Mouse (Mus musculus): Measurements from ENCODE around the gene Fto.

Fto gene

DNA sequence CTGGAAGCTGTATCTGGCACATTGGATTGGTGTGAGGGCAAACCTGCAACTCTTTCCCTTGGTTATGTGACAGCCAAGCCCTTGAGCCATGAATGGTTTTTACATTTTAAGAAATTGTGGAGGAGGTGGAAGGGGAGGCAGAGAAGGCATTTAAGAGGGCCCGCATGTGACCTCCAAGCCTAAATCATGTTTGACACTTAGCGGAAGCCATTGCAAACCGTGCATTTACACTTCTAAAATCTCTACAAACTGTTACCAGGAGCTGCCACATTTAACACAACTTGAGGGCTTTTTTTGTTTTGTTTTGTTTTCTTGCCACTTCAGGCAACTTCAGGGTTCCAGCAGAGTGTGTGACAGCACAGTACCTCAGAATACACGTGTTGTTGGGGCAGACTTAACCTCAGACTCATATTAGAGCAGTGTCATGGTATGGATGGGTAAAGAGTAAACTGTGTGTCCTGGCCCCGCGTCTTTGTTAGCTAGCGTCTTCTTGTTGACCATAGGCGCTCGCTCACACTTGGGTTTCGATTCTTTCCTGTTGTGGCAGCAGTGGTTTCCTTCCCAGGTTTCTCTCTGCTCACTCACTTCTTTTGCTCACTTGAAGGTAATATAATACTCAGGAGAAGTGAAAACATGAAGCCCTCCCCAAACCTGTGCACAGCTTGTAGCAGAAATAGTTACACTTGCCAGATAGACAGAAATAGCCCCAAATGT lies 47.5 kb downstream of the Fto start:
- DNase-seq = no peak

DNA sequence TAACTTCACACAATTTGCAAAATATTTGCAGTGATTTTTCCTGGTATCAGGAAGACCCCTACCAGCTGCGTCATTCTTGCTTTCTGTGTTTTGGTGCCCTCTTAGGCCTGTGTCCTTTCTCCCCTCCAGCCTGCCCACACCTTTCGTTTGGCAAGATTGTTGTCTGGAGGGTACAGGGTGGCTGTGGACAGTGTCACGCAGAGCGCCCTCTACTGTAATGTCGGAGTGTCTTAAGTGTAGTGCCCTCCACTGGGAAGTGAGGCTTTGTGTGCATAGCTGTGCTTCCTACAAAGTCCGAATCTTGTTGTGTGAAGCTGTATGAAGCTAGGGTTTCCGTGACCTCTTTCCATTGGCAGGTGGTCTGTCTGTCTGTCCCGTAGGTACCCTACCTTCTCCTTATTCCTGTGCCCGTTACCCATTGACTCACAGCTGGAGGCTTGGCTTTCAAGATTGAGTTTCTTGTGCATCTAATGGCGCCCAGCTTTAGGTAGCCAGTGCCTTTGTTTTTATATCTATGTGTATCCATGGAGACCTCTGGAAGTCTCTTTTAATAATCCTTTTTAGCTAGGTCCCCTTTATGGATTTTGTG lies 50.0 kb downstream of the Fto start:
- no peak for DNase-seq

DNA sequence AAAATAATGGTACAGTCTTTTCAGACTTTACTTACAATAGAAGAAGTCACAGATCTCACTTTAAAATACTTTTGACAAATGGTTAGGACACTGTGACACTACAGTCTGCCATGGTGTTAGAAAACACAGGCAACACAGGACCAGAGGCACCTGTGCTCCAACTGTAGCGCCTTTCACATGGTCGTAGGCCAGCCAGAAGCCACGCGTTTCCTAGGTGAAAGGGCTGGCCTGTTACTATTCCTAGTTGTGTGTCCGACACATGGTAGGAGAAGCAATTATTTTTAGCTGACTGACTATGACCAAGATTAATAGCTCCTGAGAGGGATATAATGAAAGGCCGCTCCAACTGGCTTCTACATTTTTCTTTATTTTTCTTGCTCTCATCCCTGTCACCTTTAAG lies 50.9 kb downstream of the Fto start:
- DNase-seq = no peak

DNA sequence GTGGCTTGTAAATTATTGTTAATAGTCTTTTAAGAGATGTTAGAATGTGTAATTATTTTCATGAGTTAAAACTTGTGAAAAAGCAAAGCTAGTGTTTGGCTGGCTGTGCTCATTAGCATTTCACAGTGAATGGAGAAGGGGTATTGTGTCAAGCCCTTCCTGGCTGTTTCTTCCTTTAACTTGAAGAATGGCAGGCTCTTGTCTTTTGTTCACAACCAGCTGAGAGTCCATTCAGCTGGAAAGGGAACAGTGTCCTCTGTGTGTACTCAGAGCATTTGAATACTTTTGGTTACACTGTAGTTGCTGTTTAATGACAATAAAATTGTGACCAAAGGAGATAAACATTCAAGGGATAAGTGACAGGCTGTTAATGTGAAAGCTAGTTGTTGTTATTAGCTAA lies 52.5 kb downstream of the Fto start:
- no peak for DNase-seq

DNA sequence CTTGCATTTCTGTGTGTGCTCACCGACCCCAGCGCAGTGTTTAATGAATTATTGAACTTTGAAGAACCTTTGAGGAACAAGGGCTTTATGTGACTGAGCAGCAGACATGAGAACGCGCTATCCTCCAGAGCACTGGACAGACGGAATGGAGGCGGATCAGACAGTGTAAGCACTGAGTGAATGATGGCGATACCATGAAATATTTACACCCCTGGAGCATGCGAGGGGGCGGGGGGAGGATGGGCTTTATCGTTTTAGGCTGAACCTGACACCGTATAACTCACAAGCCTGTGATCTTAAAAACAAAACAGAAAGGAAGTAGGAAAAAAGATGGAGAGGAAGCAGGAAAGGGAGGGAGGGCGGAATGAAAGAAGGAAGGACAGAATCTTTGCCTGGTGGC lies 57.6 kb downstream of the Fto start:
- DNase-seq = no peak

DNA sequence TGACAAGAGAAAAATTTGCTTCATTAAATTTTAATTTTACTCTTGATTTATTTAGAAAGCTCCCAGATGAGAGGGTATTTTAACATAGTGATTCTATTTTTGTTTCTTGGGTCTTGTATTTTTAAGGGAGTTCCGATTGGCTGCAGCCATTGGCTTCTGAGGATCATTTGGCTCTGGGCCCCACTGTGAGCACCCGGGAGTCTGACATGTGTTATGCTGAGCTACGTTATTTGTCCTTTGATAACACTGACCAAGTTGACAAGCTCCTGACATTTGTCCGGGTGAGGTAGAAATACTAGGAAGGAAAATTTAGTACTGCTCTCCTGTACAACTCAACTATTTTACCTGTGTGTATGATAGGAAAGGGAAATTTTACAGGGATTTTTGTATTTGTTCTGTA lies 58.7 kb downstream of the Fto start:
- DNase-seq = no peak

DNA sequence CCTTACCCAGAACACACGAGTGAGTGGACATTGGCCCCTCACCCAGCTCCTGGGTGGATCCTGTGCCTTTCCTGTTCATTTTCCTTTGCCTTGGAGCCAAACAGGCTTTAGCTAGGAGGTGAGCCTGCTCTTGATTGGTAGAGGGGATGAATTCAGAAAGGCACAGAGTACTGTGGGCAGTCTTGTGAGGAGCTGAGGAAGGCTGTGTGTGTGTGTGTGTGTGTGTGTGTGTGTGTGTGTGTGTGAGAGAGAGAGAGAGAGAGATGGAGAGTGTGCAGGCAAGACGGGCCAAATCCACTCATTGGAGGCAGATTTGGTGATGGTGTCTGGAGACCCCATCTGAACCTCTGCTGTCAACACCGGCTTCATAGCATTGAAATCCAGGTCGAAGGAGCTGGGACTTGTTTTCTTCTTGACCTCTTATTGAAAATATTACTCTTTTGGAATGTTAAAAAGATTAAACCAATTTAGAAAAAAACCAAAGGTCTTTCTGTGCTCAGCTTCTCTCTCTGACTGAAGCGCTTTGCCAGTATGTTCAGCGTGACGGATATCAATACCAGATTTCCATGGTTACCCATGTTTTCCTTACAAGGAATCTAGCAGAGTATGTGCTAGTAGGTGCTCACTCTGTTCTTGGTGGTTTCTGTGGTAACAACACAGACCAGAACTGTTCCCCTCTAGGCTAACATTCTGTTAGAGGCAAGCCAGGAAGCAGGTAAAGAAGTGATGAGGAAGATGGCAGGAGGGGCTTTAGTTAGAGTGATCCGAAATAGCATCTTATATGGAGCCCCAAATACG lies 59.7 kb downstream of the Fto start:
- DNase-seq = no peak

DNA sequence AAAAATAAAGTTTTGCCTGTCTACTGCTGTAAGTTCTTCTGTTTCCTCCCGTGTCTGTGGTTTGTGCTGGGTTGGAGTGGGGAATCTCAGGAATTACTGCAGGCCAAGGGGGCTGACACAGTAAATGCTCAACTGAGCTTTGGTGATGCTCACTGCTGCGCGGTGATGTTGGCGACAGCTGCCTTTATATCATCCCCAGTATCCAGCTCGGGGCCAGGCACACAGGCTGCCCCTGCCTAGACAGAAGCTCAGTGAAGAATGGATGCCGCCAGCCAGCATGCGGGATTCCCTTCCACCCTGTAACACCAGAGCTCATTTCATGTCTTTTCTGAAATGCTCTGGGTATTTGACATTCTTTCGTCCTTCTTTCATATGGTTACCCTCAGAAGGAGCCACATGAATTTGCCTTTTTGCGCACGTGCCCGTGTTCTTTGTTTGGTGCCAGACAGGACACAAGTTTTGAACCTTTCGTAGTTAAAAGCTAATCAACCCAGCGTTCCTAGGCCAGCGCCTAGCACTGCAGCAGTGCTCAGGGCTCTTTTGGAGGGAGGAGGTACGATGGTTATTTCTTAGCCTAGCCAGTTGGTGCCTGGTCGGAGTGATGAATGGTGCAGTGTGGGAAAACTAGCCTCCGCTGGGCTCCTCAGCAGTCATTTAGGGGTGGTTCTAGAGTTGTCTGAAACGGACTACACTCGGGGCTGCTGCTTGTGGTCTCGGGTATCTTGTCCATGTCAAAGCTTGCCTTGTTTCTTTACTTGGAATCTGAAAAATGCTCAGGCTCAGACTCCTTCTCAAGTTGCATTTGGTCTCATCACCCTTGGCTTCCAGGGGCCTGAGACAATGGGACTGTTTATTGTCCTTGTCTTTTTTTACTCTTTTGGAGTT lies 62.0 kb downstream of the Fto start:
- DNase-seq = no peak

DNA sequence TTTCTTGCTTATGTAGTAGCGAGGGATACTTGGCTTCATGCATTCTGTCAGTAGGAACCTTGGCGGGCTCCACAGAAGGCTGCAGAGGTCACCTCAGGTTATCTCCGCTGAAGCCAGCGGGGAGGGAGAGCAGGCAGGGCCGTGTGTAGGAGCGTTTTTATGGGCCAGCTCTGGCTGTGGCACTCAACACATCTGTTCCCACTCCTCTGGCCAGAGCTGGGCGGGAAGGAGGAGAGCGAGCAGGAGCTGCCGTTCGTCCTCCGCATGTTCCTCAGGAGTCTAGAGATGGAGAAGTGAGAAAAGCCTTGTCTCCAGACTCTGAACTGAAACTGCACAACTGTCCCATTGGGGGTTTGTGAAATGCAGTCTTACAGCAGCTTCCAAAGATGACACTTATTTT lies 63.5 kb downstream of the Fto start:
- no peak for DNase-seq

DNA sequence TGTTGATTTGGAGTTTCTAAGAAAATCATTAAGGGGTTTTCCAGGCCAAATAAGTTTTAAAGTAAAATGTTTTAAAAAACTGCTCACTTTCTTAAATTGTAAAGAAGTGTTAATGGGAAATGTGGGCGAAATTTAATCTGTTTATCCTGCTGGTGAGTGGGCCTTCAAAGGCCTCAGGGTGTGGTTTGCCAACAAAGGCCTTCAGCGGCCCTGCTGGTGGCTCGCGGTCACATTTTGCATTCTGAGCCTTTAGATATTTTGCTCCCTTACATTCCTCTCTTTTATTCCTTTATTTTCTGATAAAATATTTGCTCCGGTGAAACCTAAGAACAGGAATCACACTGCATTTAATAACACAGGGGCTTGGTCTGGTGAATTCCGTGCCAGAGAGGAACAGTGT lies 64.0 kb downstream of the Fto start:
- no peak for DNase-seq

DNA sequence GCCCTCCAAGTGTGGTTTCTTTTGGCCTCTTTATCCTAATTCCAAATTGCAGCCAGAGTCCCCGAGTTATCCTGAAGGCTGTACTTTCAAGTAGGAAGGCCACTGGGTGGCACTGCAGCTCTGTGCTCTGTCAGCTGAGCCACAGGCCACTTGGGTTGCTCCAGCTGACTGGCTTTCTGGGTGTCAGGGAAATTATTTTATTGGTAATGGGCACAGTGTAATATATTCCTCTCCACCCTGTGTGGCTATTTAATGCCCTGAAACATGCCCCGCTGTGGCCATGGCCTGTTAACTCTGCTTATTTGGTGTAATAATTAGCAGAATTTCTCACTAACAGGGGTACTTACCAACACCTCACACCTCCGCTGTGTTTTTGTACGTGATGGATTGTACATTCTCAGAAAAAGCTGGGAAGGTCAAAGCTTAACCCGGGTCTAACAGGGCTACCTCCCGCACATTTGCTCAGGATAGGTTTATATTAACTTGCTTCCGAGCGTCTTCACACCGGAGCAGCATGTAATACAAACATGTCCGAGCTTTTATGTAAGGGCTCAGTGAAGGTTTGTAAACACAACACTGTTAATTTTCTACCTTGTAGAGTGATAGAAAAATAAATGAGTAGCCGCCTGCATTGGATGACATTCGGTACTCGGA lies 65.6 kb downstream of the Fto start:
- peak; percentile 90 for DNase-seq

DNA sequence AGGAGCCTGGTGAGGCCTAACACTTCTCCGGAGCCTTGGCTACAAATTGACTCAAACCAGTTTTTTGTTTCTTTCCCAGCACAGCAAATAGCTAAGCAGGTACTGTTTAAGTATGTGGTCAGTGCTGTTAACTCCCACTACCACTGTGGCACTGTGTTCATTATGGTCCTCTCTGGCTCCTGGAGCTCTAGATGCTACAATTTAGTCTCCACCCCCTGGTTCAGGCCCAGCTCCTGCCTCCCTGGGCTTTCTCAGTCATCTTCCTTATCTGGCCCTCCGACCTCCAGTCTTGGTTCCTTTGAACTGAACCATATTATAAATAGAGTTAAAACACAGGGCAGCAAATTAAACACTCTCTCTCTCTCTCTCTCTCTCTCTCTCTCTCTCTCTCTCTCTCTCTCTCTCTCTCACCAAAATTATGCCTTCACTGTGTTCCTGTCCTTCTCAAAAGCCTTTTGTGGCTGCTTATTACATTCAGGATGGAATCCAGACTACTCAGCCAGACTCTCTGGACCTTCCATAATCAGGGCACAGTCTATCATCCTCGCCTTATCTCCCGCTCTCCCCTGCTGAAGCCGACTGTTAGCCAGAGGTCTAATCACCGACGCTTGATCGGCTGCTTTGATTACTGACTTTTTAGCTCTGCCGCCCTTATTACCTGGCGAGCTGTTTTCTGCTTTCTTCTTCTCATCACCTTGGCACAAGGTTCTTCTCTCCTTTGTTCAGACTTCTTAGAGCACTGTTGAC lies 67.6 kb downstream of the Fto start:
- DNase-seq = no peak

DNA sequence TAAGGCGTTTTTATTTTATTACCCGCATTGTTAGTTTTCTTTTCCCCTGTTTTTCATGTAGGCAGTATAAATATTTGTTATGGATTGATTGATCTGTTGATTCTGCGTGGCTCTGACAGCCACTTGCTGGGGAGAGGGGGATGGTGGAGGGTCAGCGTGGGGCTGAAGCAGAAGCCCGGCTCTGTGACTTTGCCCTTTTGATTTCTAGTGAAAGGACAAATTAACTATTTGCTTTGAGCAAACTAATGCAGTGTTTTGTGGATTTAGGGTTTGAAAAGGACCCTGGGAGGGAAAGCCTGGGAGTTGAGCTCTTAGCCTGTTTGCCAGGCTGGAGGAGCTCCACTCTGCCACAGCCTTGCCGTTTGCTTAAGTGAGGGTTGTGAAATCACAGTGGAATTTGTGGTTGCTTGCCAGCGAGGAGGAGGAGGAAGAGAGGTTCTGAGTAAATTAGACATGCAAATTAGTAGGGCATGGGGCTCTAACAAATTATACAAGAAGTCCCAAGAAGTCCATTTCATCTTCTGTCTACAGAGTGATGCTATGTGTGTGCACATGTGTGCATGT lies 68.3 kb downstream of the Fto start:
- DNase-seq = peak; percentile 78

DNA sequence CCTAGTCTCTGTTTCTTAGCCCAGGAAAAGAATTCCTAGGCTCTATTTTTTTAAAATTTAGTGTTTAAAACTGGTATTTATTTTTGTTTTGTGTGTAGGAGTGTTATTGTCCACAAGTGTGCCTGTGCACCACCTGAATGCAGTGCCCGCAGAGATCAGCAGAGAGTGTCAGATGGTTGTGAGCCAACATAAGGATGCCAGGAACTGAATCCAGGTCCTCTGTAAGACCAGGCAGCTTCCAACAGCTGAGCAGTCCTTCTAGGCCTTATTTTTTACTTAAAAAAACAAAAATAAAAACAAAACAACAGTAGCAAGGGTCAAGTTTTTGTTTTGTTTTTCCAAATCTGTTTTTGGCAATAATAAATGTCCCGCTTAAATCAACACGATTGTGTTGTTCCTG lies 69.9 kb downstream of the Fto start:
- DNase-seq = no peak

DNA sequence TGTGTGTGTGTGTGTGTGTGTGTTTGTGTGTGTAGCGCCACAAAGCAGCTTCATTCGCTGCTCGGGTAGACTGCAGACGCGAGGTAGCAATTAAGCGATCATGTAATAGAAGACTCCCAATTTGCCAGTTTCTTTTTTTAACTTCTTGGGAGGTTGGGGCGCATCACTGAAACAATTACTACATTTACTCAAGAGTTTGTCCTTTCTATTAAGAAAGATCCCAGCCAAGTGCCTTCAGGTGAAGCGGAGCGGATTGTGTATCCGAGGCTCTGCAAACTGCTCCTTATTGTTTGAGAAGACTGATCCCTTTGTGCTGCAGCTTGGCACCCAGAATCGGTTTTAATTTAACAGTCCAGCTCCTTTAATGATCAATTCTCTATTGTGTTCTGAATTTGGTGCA lies 70.5 kb downstream of the Fto start:
- DNase-seq = no peak

DNA sequence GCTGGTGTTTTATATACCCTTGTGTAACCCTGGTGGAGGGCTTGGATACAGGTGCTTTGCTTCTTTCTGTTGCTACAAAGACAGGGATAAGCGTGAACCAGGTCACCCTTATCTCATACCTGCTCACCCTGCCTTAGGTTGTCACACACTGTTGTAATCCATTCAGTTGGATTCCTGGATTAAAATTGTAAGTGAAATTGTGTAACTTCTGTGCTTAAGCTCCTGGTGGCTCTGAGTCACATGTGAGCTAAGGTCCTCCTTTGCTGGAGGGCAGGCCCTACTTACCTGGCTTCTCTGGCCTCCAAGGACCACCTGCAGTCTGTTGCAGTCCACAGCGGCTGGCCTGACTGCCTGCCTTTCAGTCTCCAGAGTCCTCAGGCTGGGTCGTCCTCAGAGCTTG lies 71.1 kb downstream of the Fto start:
- DNase-seq = no peak

DNA sequence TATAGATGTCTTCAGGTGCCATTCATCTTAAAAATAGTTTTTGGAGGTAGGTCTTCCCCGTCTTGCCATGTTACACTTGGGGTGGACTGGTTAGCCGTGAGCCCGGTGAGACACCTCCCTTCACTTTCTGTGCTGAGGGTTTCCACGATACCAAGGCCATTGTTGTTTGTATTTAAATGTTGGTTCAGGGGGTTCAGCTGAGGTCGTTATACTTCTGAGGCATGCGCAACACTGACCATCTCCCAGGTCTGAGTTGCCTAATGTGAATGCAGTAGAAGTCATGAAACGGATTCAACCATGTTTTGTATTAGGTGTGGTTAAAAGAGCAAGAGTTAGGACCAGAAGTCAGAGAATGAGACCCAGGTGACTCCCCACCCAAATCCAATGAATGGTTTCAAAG lies 72.5 kb downstream of the Fto start:
- no peak for DNase-seq

DNA sequence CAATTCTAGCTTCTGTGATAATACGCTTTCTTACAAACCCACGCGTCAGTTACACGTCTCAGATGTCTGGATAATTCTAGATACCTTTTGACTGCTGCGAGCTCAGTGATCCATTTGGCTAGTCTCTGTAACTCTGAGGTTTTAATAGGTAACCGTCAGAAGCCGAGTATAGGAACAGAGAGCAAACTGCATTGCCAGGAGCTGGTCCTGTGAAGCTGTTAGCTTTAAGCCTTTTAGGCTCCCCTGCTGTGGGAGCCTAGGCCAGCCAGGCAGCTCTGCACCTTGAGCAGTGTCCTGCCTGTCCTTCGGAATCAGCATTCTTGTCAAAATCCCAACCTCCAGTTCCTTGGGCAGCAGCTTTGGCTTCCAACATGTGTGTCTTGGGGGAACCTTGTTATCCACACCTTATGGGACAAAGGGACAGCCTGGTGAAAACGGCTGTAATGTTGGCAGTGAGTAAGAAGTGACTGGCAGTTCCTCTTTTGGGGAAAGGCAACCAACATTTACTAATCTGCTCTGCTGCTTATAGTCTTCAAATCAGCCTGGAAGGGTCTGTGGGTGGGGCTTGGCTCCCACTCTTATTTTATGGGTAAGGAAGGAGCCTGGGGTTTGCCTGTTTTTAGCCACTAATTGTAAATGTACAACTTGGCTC lies 77.2 kb downstream of the Fto start:
- DNase-seq = no peak

DNA sequence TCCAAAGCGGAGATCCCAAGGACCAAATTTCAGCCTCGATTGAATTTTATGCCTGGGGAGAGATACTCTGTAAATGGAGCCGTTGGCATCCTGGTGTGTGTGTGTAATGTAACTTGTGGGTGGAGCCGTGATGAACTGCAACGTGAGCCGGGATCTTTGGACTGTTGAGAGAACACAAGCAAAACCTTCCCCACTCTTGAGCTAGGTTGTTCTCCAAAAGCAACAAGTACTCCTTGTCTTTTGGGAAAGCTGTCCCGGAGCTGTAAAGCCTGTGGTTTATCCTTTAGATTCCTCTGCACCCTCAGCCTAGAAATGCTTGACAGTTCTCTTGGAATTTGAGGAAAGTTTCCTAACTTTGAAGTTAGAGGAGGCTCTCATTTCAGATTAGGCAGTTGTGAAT lies 78.9 kb downstream of the Fto start:
- no peak for DNase-seq

DNA sequence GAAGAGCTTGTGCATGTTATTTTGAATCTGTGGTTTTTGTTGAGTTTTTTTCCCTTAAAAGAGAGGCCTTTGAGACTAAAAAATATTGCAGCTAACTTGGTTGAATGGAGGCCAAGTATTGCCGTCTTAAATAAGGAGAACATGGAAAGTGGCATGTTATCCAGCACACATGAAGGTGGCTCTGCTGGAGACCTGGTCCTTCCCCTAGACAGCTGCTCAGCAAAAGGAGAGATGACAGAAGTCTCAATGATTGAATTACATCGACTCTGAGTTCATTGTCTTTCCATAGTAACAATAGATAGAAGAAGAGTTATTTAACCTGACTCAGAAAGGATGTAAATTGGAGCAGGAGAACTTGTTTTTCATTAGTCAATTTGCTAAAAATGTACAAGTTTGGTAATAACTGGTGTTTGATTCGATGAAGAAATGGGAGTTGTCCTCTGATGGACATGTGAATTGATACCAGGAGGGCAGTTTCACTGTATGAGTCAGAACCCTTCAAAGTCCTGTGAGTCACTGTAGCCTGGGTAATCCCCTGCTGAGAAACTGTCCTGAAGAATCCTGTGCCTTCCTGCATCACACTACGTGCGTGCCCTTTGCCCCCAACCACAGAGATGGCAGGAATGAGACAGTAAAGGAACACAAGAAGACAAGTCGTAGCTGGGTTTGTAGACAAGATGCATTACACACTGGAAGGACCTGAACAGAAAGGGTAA lies 82.2 kb downstream of the Fto start:
- no peak for DNase-seq

All from lung, postnatal 10 days (tissue).